Mouse (Mus musculus) testis, adult 2 months (tissue): ENCODE results near the gene Diras1.

Source experiments
- CTCF ChIP-seq: fragments of 200-500 bp; IDR thresholded peaks from 2 replicates; pipeline ENCODE4 v1.5.1; 2012; ENCODE audit warnings: low read depth, mild to moderate bottlenecking, inconsistent platforms, low read length, moderate library complexity; ENCODE audit not compliant: control insufficient read depth, insufficient read depth, insufficient replicate concordance
- POLR2A ChIP-seq: fragments of 200-500 bp; IDR thresholded peaks from 2 replicates; pipeline ENCODE4 v1.6.1; 2012; ENCODE audit warnings: low read depth, mild to moderate bottlenecking, inconsistent platforms, low read length, moderate library complexity; ENCODE audit not compliant: control insufficient read depth

- TF ChIP-seq POLR2A: no peak
- no peak for TF ChIP-seq CTCF
These were observed 38.7 kb downstream of the Diras1 start for GRCm38 (mm10) chr10:80986754-80987153.
